Mouse (Mus musculus) heart, adult 9 months (tissue): ENCODE data around the gene Hist1h2bm.
"Not testable (repeated sequence)": the region's sequence is repeated elsewhere in the genome, so short reads cannot be mapped to it uniquely, and the experiment has no call there.

Experiments used
- DNase-seq, 2 experiments: peaks; one replicate each; pipeline ENCODE4 v3.0.0; 2022; ENCODE audit warnings: low spot score in 2 of 2

Hist1h2bm gene

GRCm38 (mm10) chr13:21721757-21722372 is at the start of gene Hist1h2bm:
TSS of gene Hist1h2bm (plus strand) at chr13:21722044.
- DNase-seq, result peak; percentile 69 to 89

GRCm38 (mm10) chr13:21677305-21677704 is 44.5 kb upstream of the Hist1h2bm start, which contains the start of gene Olfr1360:
TSS of gene Olfr1360 (minus strand) at chr13:21677405.
- no peak for DNase-seq

- no peak for DNase-seq
Observed at GRCm38 (mm10) chr13:21697811-21698210, 24.0 kb upstream of the Hist1h2bm start, which contains the start of gene Olfr1359. TSS of gene Olfr1359 (plus strand) at chr13:21698111.

DNA sequence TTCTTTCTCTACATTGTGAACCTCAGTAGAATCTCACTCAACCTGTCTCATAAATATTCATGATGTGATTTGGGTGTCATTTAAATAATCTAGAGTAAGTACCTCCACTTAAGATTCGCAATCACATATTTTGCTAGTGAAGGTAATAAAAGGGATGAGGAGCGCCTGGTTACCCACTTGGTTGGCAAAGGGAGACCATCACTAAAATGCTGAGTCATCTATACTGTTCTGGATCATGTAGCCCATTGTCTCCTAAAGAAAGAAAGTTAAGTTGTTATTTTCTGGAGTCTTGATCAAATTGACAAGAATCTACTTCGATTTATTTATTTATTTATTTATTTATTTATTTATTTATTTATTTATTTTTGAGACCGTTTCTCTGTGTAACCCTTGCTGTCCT is 15.2 kb upstream of the Hist1h2bm start:
- DNase-seq, result no peak

DNA sequence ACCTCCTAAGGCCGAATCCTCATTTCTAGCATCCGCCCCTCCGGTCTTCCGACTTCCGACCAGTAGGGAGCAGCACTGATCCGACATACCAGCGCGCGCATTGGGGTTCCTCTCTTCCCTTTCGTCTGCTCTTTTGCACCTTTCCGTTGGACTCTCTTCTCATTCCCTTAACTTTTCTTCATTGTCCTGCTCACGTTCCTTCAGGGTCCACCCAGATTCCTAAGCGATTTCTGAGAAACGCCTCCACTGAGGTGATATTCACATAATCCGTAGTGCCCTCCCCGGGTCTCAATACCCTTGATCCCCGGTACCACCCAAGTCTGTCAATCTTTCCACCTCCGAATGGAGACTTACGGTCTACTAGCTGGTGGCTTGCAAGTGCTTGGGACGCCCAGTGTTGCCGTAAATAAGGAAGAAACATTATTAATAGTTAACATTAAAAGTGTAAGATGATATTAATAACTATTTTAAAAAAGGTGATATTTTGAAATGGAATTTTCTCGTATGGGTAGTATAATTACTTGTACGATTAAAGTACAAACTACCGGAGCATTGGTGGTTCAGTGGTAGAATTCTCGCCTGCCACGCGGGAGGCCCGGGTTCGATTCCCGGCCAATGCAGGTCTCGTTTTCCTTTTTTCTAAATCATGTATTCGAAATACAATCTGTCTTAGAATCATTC is 11.7 kb upstream of the Hist1h2bm start:
- DNase-seq, result peak; percentile 76 to 88

DNA sequence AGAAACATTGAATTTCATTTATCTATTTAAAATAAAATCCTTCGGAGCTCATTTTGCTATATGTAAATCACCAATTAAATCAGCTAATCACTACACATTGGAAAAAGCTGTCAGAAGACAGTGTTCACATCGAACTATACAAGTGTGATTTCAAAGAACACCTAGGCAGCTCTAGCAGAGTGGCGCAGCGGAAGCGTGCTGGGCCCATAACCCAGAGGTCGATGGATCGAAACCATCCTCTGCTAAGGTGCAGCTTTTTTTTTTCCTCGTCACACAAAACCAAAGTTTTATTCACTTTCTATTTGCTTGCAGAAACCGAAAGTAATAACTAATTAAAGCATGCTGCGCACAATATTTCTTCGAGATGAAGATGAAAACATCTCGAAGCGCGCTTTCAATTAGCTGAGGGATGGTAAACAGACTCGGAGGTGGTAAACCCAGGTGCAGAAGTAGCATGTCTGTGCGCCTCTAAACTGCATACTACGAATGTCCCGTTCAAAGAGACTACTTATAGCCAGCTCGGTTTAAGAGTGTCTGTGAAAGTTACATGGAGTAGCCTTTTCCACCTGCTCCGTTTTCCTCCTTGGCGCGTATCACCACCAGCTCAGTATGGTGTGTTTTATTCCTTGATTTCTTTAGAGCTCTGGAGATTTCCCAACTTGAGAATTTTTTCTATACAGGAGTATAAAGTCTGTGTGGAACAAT is 10.9 kb upstream of the Hist1h2bm start:
- peak; percentile 56 to 83 for DNase-seq

DNA sequence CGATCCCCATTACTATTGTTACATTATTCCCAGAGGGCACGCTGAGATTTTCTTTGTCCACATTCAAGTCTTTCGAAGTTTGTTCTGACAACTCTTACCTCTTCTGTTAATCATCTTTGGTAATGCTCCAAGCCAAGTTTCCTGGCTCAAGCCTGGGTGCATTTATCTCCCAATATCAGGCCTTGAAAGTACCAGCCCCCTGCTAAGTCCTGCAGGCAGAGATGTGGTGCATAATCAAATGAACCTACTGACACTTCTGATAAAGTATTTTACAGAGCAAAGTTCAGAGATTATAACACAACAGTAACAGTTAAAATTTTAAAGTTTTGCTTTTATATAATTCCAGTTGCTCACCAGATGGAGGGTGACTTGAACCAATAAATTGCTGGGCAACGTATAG is 10.1 kb upstream of the Hist1h2bm start:
- DNase-seq, result no peak

DNA sequence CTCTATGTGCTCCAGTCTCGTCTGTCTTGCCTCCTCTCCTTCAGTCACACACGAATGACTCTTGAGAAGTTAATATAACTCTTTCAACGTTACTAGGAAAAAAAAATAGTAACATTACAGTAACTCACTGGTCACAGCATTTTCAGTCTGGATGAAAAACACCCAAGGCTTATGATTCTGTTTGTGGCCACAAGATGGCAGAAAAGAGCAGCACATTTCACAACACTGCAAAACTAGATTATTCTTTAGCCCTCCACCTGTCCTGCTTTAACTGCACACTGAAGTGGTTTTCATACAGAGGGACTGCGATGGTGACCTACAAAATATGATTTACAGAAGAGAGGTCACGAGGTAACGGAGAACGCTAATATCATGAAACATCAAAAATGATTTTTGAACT is 7.1 kb upstream of the Hist1h2bm start:
- DNase-seq, result peak; percentile 23 to 65

GRCm38 (mm10) chr13:21715131-21715863 is 6.5 kb upstream of the Hist1h2bm start:
- no peak for DNase-seq

- peak; percentile 82 to 91 for DNase-seq
Observed at GRCm38 (mm10) chr13:21715864-21716539, 5.8 kb upstream of the Hist1h2bm start, which contains the start of the genes Hist1h2bl and Hist1h2ai. TSS of gene Hist1h2bl (minus strand) at chr13:21716143. TSS of gene Hist1h2ai (plus strand) at chr13:21716422.

DNA sequence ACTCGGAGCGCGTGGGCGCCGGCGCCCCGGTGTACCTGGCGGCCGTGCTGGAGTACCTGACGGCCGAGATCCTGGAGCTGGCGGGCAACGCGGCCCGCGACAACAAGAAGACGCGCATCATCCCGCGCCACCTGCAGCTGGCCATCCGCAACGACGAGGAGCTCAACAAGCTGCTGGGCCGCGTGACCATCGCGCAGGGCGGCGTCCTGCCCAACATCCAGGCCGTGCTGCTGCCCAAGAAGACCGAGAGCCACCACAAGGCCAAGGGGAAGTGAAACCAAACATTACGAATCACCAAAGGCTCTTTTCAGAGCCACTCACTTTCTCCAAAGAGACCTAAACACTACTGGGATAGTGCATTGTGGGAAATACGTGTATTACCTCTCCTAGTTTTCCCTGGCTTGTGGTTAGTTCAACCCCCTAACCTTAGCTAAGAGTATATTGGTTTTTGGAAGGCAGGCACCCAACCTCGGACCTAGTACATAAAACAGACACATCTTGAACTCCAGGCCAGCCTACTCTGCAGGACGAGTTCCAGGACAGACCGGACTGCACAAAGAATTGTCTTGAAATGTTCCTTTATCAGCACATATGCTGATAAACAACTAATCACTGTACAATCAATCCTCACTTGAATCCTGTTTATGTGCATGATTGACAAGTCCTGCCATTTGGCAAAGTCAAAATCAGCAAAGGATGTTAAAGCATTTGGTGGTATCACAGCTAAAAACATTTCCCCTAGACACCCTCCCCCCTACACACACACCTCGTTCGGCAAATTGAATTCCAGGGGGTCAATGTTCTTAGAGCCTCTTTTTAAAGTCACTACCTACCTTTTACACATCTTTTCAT is 5.1 kb upstream of the Hist1h2bm start:
- peak; percentile 19 to 41 for DNase-seq

- peak; percentile 79 to 89 for DNase-seq
Observed at GRCm38 (mm10) chr13:21717397-21718357, 4.2 kb upstream of the Hist1h2bm start, which contains the start of gene Hist1h3h. TSS of gene Hist1h3h (plus strand) at chr13:21717659.

DNA sequence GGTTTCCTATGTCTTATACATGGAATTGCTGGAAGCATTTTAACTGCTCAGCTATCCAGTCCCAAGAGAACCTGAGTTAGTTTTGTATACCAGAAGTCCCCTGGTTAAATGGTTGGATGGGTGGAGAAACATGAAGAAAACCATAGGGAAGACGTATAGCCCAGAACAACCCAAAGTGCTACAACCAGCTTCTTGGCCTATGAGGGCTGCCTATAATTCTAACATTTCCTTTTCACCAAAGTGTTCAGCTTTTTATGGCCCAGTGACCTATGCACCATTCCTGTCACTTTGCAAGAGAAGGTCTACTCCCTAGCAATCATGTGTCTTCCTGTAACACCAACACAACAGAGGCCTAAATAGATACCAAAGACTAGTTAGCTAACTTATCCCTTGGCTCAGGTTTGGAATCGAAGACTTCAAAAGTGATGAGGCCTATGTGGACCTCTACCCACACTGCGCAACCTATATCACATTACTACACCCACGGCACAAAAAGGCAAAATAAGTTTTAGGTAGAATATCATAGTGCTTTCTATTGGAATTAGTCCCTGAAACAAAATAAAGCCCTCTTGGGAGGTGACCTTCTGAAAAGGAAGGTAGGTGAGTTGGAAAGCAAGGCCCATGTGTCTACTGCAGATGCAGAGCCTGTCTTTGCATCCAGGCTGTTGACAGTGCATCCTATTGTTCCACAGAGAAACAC is 3.3 kb upstream of the Hist1h2bm start:
- DNase-seq, result no peak

GRCm38 (mm10) chr13:21721107-21721756 is 612 bp upstream of the Hist1h2bm start:
- DNase-seq, result not testable (repeated sequence)

GRCm38 (mm10) chr13:21722373-21722925 is 605 bp downstream of the Hist1h2bm start:
- DNase-seq, result no peak

GRCm38 (mm10) chr13:21722993-21723836 is 1.4 kb downstream of the Hist1h2bm start:
- no peak for DNase-seq
